Mouse (Mus musculus) brain, adult 2 months (tissue): Measurements from ENCODE around the gene Gm49416.

Experiments
- DNase-seq: peaks from one replicate; pipeline ENCODE4 v3.0.0; 2011; ENCODE audit warnings: low read depth, low spot score

Gm49416 gene

DNA sequence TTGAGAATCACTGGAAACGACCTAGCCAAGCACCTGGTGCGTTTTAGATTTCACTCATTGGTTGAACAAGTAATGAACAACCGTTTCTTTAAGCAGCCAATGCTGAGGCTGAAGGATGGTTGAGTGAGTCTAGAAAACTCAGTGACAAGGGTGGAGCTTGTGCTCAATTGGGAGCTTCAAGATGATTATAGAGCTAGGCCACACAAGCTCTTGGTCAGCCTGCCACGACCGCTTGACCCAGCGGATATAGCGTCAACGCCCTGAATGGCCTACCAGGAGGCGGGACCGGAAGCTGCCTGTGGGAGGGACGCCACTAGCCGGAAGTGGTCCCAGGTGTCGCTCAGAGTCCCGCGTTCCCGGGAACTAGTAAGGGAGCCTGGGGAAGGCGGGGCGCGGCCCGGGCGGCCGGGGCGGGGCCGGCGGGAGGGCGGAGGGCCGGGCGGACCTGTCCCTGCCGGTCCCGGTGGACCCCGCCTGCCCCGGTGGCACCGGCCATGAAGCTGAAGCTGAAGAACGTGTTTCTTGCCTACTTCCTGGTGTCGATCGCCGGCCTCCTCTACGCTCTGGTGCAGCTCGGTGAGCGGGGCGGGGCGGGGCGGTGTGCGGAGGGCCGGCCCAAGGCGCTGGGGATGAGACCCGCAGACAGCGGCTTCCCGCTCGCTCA lies 31.5 kb downstream of the Gm49416 start, which contains the start of gene B3gat3:
Gene B3gat3 (plus strand): TSS at position 302 of the 664 bp plus-strand sequence.
- DNase-seq: peak; percentile 98

- DNase-seq: peak; percentile 66
Measured at GRCm38 (mm10) chr19:8920836-8921291, 32.1 kb downstream of the Gm49416 start.

DNA sequence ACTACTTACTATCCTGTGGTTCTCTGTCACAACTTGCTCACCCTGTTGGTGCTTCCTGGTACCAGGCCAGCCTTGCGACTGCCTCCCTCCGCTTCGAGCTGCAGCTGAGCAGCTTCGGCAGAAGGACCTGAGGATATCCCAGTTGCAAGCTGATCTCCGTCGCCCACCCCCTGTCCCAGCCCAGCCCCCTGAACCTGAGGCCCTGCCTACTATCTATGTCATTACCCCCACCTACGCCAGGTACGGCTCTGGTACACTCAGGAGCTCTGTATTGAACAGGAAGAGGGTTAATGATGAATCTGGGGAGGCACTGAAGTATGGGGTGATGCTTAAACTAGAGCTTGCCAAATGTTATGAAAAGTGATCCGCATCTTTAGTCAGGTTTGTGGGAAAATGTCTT lies 33.0 kb downstream of the Gm49416 start:
- DNase-seq: no peak

DNA sequence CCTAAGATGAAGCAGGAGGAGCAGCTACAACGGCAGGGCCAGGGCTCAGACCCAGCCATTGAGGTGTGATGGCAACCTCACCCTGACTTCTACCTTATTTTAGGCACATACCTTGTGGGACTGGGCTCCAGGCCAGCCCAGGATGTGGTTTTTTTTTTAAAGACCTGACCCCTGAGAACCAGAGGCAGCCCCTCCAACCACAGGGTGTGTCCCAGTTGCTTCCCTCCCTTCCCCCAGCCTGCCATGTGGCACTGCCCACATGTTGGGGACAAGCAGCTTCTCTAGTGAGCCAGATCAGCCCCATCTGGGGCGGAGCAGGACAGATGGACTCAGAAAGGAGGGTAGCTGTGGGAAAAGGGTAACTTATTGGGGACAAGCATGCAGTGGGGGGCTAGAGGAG lies 38.0 kb downstream of the Gm49416 start:
- no peak for DNase-seq

GRCm38 (mm10) chr19:8927891-8928525 lies 39.3 kb downstream of the Gm49416 start:
- no peak for DNase-seq

GRCm38 (mm10) chr19:8928689-8929223 lies 40.0 kb downstream of the Gm49416 start:
- DNase-seq: peak; percentile 69

DNA sequence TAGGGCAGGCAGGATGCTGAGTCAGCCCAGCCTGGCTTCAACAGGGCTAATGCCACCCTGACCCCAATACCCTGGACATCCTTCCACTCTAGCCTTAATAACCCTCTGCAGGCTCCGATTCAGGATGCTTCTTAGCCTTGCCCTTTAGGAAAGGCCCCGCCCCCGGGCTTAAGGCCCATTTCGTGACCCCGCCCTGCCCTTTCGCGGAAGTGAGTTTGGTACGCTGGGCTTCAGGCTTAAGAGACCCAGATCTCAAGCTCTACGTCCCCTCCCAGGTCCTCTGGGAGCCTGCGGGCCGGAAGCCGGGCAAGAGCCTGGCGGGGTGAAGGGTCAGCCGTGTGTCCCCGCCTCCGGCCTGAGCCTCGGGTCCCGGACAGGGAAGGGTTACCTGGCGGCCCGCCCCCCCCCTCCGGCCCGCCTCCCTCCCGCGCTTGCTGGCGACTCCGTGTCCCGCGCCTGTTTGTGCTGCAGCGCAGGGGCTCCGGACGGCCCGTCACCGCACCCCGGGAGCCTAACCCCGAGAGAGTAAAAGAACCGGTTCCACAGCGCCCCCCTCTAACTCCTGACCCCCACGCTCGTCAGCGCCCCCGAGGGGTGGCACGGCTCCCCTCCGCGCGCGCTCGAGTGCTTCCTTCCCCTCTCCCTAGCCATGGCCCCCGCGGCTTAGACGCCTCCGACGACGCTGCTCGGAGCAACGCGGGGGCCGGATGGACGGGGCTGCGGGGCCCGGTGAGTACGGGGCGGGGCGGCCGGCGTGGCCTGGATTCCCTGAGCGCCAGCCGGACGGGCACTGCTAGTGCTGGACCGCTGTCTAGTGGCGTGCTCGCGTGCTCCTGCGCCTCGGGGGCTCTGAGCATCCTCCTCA lies 40.7 kb downstream of the Gm49416 start, which contains the start of the genes Rom1 and Eml3:
Gene Rom1 (minus strand): TSS at position 133 of the 865 bp plus-strand sequence.
Gene Eml3 (plus strand): TSS at position 329 of the 865 bp plus-strand sequence.
- DNase-seq: peak; percentile 86

DNA sequence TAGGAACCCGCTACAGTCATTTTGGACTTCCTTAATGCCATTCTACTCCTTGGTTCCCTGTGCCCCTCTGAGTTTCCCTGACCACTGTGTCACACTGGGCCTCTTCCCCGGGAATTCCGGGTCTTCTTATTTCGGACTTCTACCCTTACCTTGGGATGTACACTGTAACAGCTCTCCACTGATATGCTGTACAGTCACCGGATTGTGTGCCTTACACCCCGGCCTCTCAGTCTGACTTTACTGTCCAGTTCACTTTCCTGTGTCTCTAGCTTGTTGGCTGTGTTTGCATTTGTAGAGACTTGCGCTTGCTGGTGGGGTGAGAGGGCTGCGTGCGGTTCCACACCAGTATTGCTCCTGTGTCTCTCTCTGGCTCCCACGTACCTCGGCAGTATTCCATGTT lies 41.4 kb downstream of the Gm49416 start:
- no peak for DNase-seq

- DNase-seq: no peak
Measured at GRCm38 (mm10) chr19:8930771-8931170, 42.0 kb downstream of the Gm49416 start.

DNA sequence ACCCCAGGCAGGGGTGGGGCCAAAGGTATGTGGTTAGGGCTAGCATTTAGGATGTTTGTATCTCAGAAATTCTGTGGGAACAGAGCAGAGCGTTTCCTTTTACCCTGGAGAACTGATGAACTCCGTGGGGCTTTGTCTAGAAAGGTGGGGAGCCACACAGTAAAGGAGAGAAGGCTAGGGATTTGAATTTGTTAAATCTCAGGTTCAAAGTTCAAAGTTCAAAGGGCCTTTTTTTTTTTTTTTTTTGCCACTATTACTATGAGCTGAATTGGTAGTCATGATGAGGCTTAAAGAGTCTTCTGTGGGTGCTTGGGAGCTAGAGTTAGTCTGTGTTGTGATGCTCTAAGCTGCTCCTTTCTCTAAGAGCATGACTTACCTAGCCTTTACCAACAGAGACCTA lies 48.0 kb downstream of the Gm49416 start:
- DNase-seq: no peak

GRCm38 (mm10) chr19:8940526-8941133 lies 51.9 kb downstream of the Gm49416 start:
- no peak for DNase-seq

GRCm38 (mm10) chr19:8941136-8941514 lies 52.4 kb downstream of the Gm49416 start:
- DNase-seq: no peak

GRCm38 (mm10) chr19:8941515-8942217 lies 52.9 kb downstream of the Gm49416 start, which contains the start of gene Mta2:
TSS of gene Mta2 (plus strand) at chr19:8941875.
- peak; percentile 98 for DNase-seq

- peak; percentile 73 for DNase-seq
Measured at GRCm38 (mm10) chr19:8942276-8942964, 53.7 kb downstream of the Gm49416 start.

DNA sequence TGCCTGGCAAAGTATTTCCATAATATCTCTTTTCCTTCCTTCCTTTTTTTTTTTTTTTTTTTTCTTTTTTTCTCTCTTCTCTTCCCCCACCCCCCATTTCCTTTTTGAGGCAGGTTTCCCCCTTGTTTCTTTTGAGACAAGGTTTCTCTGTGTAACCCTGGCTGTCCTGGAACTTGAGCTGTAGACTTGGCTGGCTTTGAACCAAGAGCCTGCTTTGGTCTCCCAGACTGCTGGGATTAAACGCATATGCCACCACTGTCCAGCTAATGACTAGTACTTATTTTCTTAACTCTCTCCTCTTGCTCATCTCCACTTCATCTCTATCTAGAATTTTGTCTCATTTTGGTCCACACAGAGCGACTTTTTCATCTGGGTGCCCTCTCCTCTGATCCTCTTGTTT lies 54.3 kb downstream of the Gm49416 start:
- DNase-seq: no peak

DNA sequence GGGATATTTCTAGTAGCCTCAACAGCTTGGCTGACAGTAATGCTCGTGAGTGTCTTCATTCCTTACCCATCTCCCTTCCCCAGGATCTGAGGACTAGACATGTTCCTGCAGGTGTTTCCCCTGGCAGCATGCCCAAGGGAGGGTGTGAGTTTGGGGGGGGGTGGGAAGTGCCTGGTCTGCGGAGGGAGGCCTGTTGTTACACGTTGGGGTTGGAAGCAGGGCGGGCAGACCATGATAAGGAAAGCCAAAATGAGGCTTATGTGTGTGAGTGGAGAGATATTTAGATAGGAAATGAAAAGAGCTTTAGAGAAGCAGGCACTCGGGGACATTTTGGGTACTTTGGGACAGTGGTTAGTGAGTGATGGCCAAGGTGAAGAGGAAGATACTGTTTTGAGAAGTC lies 55.3 kb downstream of the Gm49416 start:
- no peak for DNase-seq

GRCm38 (mm10) chr19:8944750-8945149 lies 56.0 kb downstream of the Gm49416 start:
- peak; percentile 55 for DNase-seq
